Mouse (Mus musculus) midbrain, embryonic 13.5 days (tissue): ENCODE measurements around the gene Rab29. TPM values are rescaled to one million over a fixed set of nuclear protein-coding genes. Genes with fewer than 3 reads are reported as not detected.
"Not testable (repeated sequence)": the region's sequence is repeated elsewhere in the genome, so short reads cannot be mapped to it uniquely, and the experiment has no call there.

Source experiments
- ATAC-seq: fragments of 200-750 bp; cut with Nextera tagmentation; 2 replicates; pipeline ENCODE4 v1.8.0; 2017; ENCODE audit warnings: mild to moderate bottlenecking, moderate TSS enrichment, moderate library complexity
- H3K27ac ChIP-seq: fragments of 300-500 bp; sonication (generic); 2 replicates; pipeline ENCODE4 v1.5.1; 2015; ENCODE audit warnings: inconsistent platforms, mild to moderate bottlenecking, moderate library complexity
- H3K27me3 ChIP-seq: fragments of 300-500 bp; sonication (generic); 2 replicates; pipeline ENCODE4 v1.6.1; 2015; ENCODE audit warnings: mild to moderate bottlenecking, inconsistent platforms
- H3K36me3 ChIP-seq: fragments of 300-500 bp; sonication (generic); 2 replicates; pipeline ENCODE4 v1.6.1; 2015; ENCODE audit warnings: mild to moderate bottlenecking, inconsistent platforms
- H3K4me1 ChIP-seq: fragments of 300-500 bp; sonication (generic); replicated peaks from 2 replicates; pipeline ENCODE4 v1.6.1; 2015; ENCODE audit warnings: inconsistent platforms
- H3K4me2 ChIP-seq: fragments of 300-500 bp; sonication (generic); replicated peaks from 2 replicates; pipeline ENCODE4 v1.6.1; 2015; ENCODE audit warnings: moderate library complexity, mild to moderate bottlenecking, inconsistent platforms
- H3K4me3 ChIP-seq: fragments of 300-500 bp; sonication (generic); replicated peaks from 2 replicates; pipeline ENCODE4 v1.5.1; 2015; ENCODE audit warnings: mild to moderate bottlenecking, inconsistent platforms
- H3K9ac ChIP-seq: fragments of 300-500 bp; sonication (generic); replicated peaks from 2 replicates; pipeline ENCODE4 v1.6.1; 2015; ENCODE audit warnings: mild to moderate bottlenecking, inconsistent platforms
- H3K9me3 ChIP-seq: fragments of 300-500 bp; sonication (generic); 2 replicates; pipeline ENCODE4 v1.6.1; 2016; ENCODE audit warnings: mild to moderate bottlenecking, inconsistent platforms
- WGBS: fragments of 180-500 bp; shearing (Covaris S2); methylation state at CpG from one replicate; pipeline ENCODE4 v1.1.7; 2015; 5-methylcytosine and 5-hydroxymethylcytosine counted together
- polyA plus RNA-seq: library from polyadenylated mRNA; unstranded; fragments of >200 nt; fragmentation: Nextera tagmentation; extraction: Ambion mirVana; gene quantifications from 2 replicates; pipeline ENCODE4 v1.2.1, GENCODE M21; 2015

Gene Rab29
- polyA plus RNA-seq, result 7.7 and 7.8 TPM in 2 replicates

- WGBS, result 2% methylated on average over 46 of the region's 46 CpGs
- Histone ChIP-seq H3K4me1 (peaks cover 7% of the 10 kb centered on the region), H3K27ac (no peak within 1 kb of the TSS), H3K9me3 (no peaks in the 10 kb centered on the region), H3K27me3 (peaks cover 9% of the 10 kb centered on the region), H3K4me3 (peak within 1 kb of the TSS; percentile 52), H3K4me2 (peak within 1 kb of the TSS; percentile 74), H3K36me3 (no peaks in the 10 kb centered on the region), H3K9ac (peak within 1 kb of the TSS; percentile 52)
- ATAC-seq, result peak; percentile 98
These were observed at the start of gene Rab29 for GRCm38 (mm10) chr1:131867093-131867945. Gene Rab29, plus strand, starts transcription at chr1:131867224.

DNA sequence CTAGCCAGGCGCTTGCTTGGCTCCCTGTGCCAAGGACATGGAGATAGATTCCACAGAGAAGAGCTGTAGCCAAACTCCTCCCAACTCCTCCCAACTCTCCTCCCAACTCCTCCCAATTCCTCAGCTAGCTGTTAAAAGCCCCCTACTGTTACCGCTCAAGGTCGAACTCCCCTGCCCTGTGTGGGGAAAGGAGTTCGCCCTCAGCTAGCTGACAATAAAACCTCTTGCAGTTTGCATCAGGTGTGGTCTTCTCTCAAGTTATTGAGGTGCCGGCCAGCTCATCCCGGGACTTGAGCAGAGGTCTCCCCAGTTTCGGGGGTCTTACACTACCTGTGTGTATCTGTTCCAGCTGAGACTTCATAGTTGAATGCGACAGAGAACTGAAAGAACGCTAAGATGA, 46.7 kb upstream of the Rab29 start:
- not testable (repeated sequence) for H3K9ac ChIP-seq, H3K4me2 ChIP-seq, H3K27me3 ChIP-seq, H3K4me1 ChIP-seq, H3K36me3 ChIP-seq, H3K27ac ChIP-seq, ATAC-seq, H3K9me3 ChIP-seq, H3K4me3 ChIP-seq
- WGBS, result 82% methylated on average over 8 of the region's 9 CpGs

DNA sequence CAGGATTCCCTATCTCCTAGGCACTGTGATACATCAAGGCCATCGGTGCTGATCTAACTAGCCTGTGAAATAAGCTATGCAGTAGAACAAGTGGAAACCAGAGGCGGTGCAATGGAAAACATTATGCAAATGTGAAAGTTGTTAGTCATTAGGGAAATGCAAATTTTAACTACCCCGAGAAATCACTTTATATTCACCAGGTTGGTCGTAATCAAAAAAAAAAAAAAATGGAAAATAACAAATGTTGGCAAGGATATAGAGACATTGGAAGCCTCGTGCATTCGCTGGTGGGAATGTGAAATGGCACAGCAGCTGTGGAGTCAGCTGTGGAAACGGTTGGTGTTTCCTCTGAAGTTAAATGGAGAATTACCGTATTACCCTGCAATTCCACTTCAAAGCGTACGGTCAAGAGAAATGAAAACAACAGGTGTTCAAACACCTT, 46.1 kb upstream of the Rab29 start:
- H3K4me3 ChIP-seq, result no peak overlapping the region
- 85% methylated on average over 10 of the region's 10 CpGs for WGBS
- no peak for ATAC-seq
- no peaks in the 10 kb centered on the region for H3K9me3 ChIP-seq
- no peaks in the 10 kb centered on the region for H3K36me3 ChIP-seq
- no peak overlapping the region for H3K9ac ChIP-seq
- no peak overlapping the region for H3K4me2 ChIP-seq
- no peaks in the 10 kb centered on the region for H3K27me3 ChIP-seq
- no peaks in the 10 kb centered on the region for H3K4me1 ChIP-seq
- no peak overlapping the region for H3K27ac ChIP-seq

DNA sequence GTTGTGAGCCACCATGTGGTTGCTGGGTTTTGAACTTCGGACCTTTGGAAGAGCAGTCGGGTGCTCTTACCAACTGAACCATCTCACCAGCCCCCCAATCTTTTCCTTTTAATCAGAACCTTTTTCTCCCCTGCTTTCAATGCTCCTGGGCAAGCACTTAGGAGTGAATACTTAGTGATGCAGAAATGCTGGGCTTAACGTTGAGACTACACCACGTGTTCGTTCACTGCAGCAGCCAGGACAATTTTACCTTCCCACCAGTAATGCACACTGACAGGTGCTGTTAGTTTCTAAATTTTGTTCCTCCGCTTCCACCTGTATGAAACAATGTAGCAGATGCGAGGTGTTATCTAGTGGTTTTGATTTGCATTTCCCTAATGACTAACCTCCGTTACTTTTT, 44.7 kb upstream of the Rab29 start:
- H3K27ac ChIP-seq, result no peak overlapping the region
- no peak overlapping the region for H3K4me3 ChIP-seq
- ATAC-seq, result no peak
- WGBS, result 80% methylated on average over 8 of the region's 8 CpGs
- no peak overlapping the region for H3K4me2 ChIP-seq
- H3K9ac ChIP-seq, result no peak overlapping the region
- H3K36me3 ChIP-seq, result no peaks in the 10 kb centered on the region
- no peaks in the 10 kb centered on the region for H3K27me3 ChIP-seq
- H3K4me1 ChIP-seq, result peaks cover 6% of the 10 kb centered on the region
- H3K9me3 ChIP-seq, result no peaks in the 10 kb centered on the region

DNA sequence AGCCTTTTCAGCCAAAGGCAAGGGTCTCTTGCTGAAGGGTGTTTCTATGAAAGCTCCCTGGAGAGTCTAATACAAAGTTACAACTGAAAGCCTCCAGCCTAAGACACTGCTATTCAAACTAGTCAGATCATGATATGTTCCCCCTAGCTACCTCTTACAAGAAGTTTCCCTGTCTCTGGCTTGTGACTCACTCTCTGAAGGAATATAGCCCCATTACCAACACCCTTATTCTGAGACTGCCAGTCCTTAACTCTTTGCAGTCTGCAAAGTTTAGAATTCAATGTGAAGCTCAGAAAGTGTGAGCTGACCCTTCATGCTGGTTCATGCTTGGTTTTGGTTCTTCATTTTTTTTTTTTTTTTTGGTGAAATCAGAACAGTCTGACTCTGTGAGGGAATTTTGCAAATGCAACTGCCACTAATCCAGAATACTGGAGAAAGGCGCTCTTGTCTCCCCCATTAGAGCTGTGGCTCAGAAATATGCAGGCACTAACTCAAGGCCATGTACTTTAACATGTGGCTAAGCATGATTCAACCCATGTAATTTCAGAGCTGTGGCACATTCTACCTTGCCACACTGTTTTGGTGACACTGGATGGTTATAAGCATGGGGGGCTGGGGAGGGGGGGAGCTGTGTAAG, 44.0 kb upstream of the Rab29 start:
- peaks cover 6% of the 10 kb centered on the region for H3K4me1 ChIP-seq
- no peak overlapping the region for H3K4me2 ChIP-seq
- 94% methylated on average over 1 of the region's 1 CpGs for WGBS
- H3K36me3 ChIP-seq, result no peaks in the 10 kb centered on the region
- ATAC-seq, result no peak
- no peak overlapping the region for H3K9ac ChIP-seq
- no peak overlapping the region for H3K27ac ChIP-seq
- no peaks in the 10 kb centered on the region for H3K9me3 ChIP-seq
- no peaks in the 10 kb centered on the region for H3K27me3 ChIP-seq
- no peak overlapping the region for H3K4me3 ChIP-seq

- H3K36me3 ChIP-seq, result no peaks in the 10 kb centered on the region
- no peak for ATAC-seq
- H3K4me3 ChIP-seq, result no peak overlapping the region
- no peaks in the 10 kb centered on the region for H3K27me3 ChIP-seq
- no peak overlapping the region for H3K9ac ChIP-seq
- no peaks in the 10 kb centered on the region for H3K9me3 ChIP-seq
- no peak overlapping the region for H3K27ac ChIP-seq
- H3K4me1 ChIP-seq, result peaks cover 9% of the 10 kb centered on the region
- no peak overlapping the region for H3K4me2 ChIP-seq
- 71% methylated on average over 5 of the region's 5 CpGs for WGBS
These were observed 43.5 kb upstream of the Rab29 start for GRCm38 (mm10) chr1:131823563-131823962.

GRCm38 (mm10) chr1:131824528-131825181, 42.4 kb upstream of the Rab29 start:
- Histone ChIP-seq H3K4me2 (no peak overlapping the region), H3K27me3 (no peaks in the 10 kb centered on the region), H3K36me3 (no peaks in the 10 kb centered on the region), H3K9ac (no peak overlapping the region), H3K9me3 (no peaks in the 10 kb centered on the region), H3K4me1 (peaks cover 20% of the 10 kb centered on the region), H3K4me3 (no peak overlapping the region), H3K27ac (no peak overlapping the region)
- no peak for ATAC-seq
- 91% methylated on average over 11 of the region's 11 CpGs for WGBS

GRCm38 (mm10) chr1:131827207-131827786, 39.7 kb upstream of the Rab29 start, which contains the start of gene Slc41a1:
Gene Slc41a1, plus strand, starts transcription at chr1:131827493.
- 2% methylated on average over 25 of the region's 25 CpGs for WGBS
- peak within 1 kb of the TSS; percentile 76 for H3K9ac ChIP-seq
- ATAC-seq, result no peak

GRCm38 (mm10) chr1:131827787-131828258, 39.2 kb upstream of the Rab29 start:
- Histone ChIP-seq H3K4me2 (peak overlapping the region; percentile 86), H3K4me3 (peak overlapping the region; percentile 61), H3K9ac (peak overlapping the region; percentile 76), H3K27ac (peak overlapping the region; percentile 80), H3K36me3 (peaks cover 10% of the 10 kb centered on the region), H3K9me3 (no peaks in the 10 kb centered on the region), H3K4me1 (peaks cover 47% of the 10 kb centered on the region), H3K27me3 (no peaks in the 10 kb centered on the region)
- peak; percentile 95 for ATAC-seq
- WGBS, result under 1% methylated on average over 36 of the region's 36 CpGs

More at GRCm38 (mm10) chr1:131827207-131827786, 39.7 kb upstream of the Rab29 start, which contains the start of gene Slc41a1:
- H3K4me3 ChIP-seq, result peak within 1 kb of the TSS; percentile 61
- H3K27me3 ChIP-seq, result no peaks in the 10 kb centered on the region
- peaks cover 10% of the 10 kb centered on the region for H3K36me3 ChIP-seq
- peaks cover 42% of the 10 kb centered on the region for H3K4me1 ChIP-seq
- H3K9me3 ChIP-seq, result no peaks in the 10 kb centered on the region
- H3K27ac ChIP-seq, result peak within 1 kb of the TSS; percentile 80
- H3K4me2 ChIP-seq, result peak within 1 kb of the TSS; percentile 86

GRCm38 (mm10) chr1:131828297-131829126, 38.5 kb upstream of the Rab29 start:
- Histone ChIP-seq H3K27me3 (no peaks in the 10 kb centered on the region), H3K4me1 (peaks cover 50% of the 10 kb centered on the region), H3K4me3 (peak overlapping the region; percentile 61), H3K9ac (peak overlapping the region; percentile 76), H3K4me2 (peak overlapping the region; percentile 86), H3K36me3 (peaks cover 10% of the 10 kb centered on the region), H3K27ac (peak overlapping the region; percentile 54), H3K9me3 (no peaks in the 10 kb centered on the region)
- ATAC-seq, result peak; percentile 79
- WGBS, result 1% methylated on average over 21 of the region's 22 CpGs

DNA sequence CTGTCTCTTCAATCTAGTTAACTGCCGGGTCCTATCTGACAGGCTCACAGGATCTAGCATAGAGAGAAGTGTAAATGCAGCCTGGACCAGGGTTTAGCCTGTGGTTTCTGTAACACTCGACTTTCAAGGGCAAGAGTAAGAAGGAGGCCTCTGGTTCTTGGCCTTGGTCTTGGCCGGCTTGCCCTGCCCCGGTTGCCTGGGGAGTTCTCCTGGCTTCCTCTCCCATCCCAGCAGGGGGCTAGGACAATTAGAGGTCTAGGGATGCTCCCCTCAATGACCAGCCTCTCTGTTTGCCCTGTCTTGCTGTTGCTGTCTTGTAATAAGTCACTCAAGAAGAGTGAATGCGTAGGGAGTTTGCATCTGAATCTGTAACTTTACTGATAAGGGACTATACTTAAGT, 37.7 kb upstream of the Rab29 start:
- Histone ChIP-seq H3K4me1 (peaks cover 50% of the 10 kb centered on the region), H3K9ac (0 out of 2 replicates have a peak overlapping the region, but pooled peaks have one; percentile 10), H3K9me3 (no peaks in the 10 kb centered on the region), H3K27me3 (no peaks in the 10 kb centered on the region), H3K4me2 (peak overlapping the region; percentile 86), H3K4me3 (peak overlapping the region; percentile 61), H3K36me3 (peaks cover 16% of the 10 kb centered on the region), H3K27ac (no peak overlapping the region)
- no peak for ATAC-seq
- WGBS, result 44% methylated on average over 5 of the region's 5 CpGs
